Mouse (Mus musculus) Patski (cell line): ENCODE measurements around the gene Vmn2r12. TPM values are rescaled to one million over a fixed set of nuclear protein-coding genes. Genes with fewer than 3 reads are reported as not detected.
A peak's percentile ranks its signal among the peaks of the same experiment; 100 is the strongest.
"Not testable (repeated sequence)": the region's sequence is repeated elsewhere in the genome, so short reads cannot be mapped to it uniquely, and the experiment has no call there.

ENCODE experiments used
- ATAC-seq: fragments of 100-300 bp; one replicate; pipeline ENCODE4 v1.8.0; 2021
- CTCF ChIA-PET: fragments of 350-600 bp; sonication (Branson Sonifier 250); formaldehyde crosslinking; loops from one replicate; lab custom pipeline; 2022; ENCODE audit warnings: inconsistent platforms; lab: Charles Lee
- POLR2A ChIA-PET: fragments of 350-600 bp; sonication (Branson Sonifier 250); formaldehyde crosslinking; loops from one replicate; lab custom pipeline; 2022; ENCODE audit warnings: antibody characterized with exemption, inconsistent platforms; lab: Charles Lee
- DNase-seq: peaks from one replicate; pipeline ENCODE4 v3.0.0-alpha.2; 2011; ENCODE audit warnings: low read depth, low spot score
- H3K27me3 ChIP-seq: fragments of 371-371 bp; one replicate; pipeline ENCODE4 v1.5.1; 2021
- CTCF ChIP-seq: fragments of 100-300 bp; IDR thresholded peaks from one replicate; pipeline ENCODE4 v1.5.1; 2021
- in situ Hi-C: fragments of 300-500 bp; cut with MboI; formaldehyde crosslinking; loops from 3 replicates; pipeline ENCODE4 v1.11.1; 2018; ENCODE audit warnings: low pct_unique_long_range_greater_than_20kb, mixed read lengths
- polyA plus RNA-seq: library from polyadenylated mRNA; unstranded; gene quantifications from one replicate; pipeline ENCODE4 v1.2.3, GENCODE M21; 2021

The Vmn2r12 gene
- polyA plus RNA-seq = not detected

- H3K27me3 ChIP-seq, ATAC-seq, in situ Hi-C loops, DNase-seq, CTCF ChIA-PET, POLR2A ChIA-PET: not testable (repeated sequence)
Observed at GRCm38 (mm10) chr5:109097850-109098249, at the start of gene Vmn2r12. TSS of gene Vmn2r12 (minus strand) at chr5:109097950.

- ATAC-seq = no peak
- DNase-seq = no peak
- TF ChIP-seq CTCF = peak; percentile 34
- H3K27me3 ChIP-seq = no peaks in the 10 kb centered on the region
- CTCF ChIA-PET = no interaction called here
- in situ Hi-C loops = no loop called here
- POLR2A ChIA-PET = no interaction called here
Observed at GRCm38 (mm10) chr5:109139546-109139945, 41.8 kb upstream of the Vmn2r12 start.

- DNase-seq (no peak), ATAC-seq (no peak)
- H3K27me3 ChIP-seq = no peaks in the 10 kb centered on the region
- TF ChIP-seq CTCF = no peak
- ChIA-PET POLR2A (no interaction called here), CTCF (no interaction called here)
- in situ Hi-C loops = no loop called here
Observed at GRCm38 (mm10) chr5:109136731-109137130, 39.0 kb upstream of the Vmn2r12 start.

GRCm38 (mm10) chr5:109096482-109096881 is 1.3 kb downstream of the Vmn2r12 start:
- ATAC-seq, CTCF ChIA-PET, in situ Hi-C loops, H3K27me3 ChIP-seq, DNase-seq, POLR2A ChIA-PET: not testable (repeated sequence)

- DNase-seq, POLR2A ChIA-PET, ATAC-seq, H3K27me3 ChIP-seq, CTCF ChIA-PET: not testable (repeated sequence)
- peak; percentile 56 for TF ChIP-seq CTCF
- in situ Hi-C loops = loop anchor here (10.0 kb wide), 1 partner anchor 207 kb away; no protein-coding TSS in a partner anchor
Observed at GRCm38 (mm10) chr5:109072016-109072415, 25.7 kb downstream of the Vmn2r12 start.

GRCm38 (mm10) chr5:109059469-109059868 is 38.3 kb downstream of the Vmn2r12 start, which contains the start of gene Vmn2r11:
TSS of gene Vmn2r11 (minus strand) at chr5:109059569.
- DNase-seq, CTCF ChIA-PET, POLR2A ChIA-PET, in situ Hi-C loops, H3K27me3 ChIP-seq, ATAC-seq: not testable (repeated sequence)

- ChIA-PET POLR2A (no interaction called here), CTCF (no interaction called here)
- in situ Hi-C loops = no loop called here
- no peak for DNase-seq
- no peaks in the 10 kb centered on the region for H3K27me3 ChIP-seq
- no peak for TF ChIP-seq CTCF
- ATAC-seq = no peak
Observed at GRCm38 (mm10) chr5:109055286-109055685, 42.5 kb downstream of the Vmn2r12 start.

Other genes starting within 250 kb of the Vmn2r12 start
- not detected for gene Vmn2r9, start 245.3 kb downstream of the Vmn2r12 start, polyA plus RNA-seq
- gene Vmn2r10, start 91.4 kb downstream of the Vmn2r12 start, polyA plus RNA-seq = not detected
- gene Vmn2r11, start 38.4 kb downstream of the Vmn2r12 start, polyA plus RNA-seq = 0.01 TPM
- gene Vmn2r13, start 94.2 kb upstream of the Vmn2r12 start, polyA plus RNA-seq = 0.01 TPM
- not detected for gene Vmn2r14, start 126.8 kb upstream of the Vmn2r12 start, polyA plus RNA-seq
- gene Vmn2r15, start 199.7 kb upstream of the Vmn2r12 start, polyA plus RNA-seq = not detected
- gene Vmn2r16, start 232.2 kb upstream of the Vmn2r12 start, polyA plus RNA-seq = not detected